Mouse (Mus musculus) megakaryocyte, embryonic 14.5 days (primary cell): ENCODE measurements around the gene Smad1. TPM values are rescaled to one million over a fixed set of nuclear protein-coding genes. Genes with fewer than 3 reads are reported as not detected.

ENCODE experiments used
- H3K27me3 ChIP-seq: replicated peaks from 2 replicates; pipeline ENCODE3; 2012; ENCODE audit warnings: inconsistent platforms
- H3K36me3 ChIP-seq: replicated peaks from 2 replicates; pipeline ENCODE3; 2012; ENCODE audit warnings: low read length, inconsistent platforms, mixed read lengths
- H3K4me1 ChIP-seq: 2 replicates; pipeline ENCODE4 v1.6.1; 2012; ENCODE audit warnings: inconsistent platforms
- H3K4me3 ChIP-seq: replicated peaks from 2 replicates; pipeline ENCODE3; 2012; ENCODE audit warnings: moderate library complexity, mild to moderate bottlenecking, inconsistent platforms
- H3K9me3 ChIP-seq: 2 replicates; pipeline ENCODE4 v1.6.1; 2012; ENCODE audit warnings: inconsistent platforms
- FLI1 ChIP-seq: IDR thresholded peaks from 2 replicates; pipeline ENCODE4 v1.6.1; 2012; ENCODE audit warnings: low read length, inconsistent platforms, mixed read lengths
- GATA1 ChIP-seq: IDR thresholded peaks from 3 replicates; pipeline ENCODE4 v1.6.1; 2012; ENCODE audit warnings: mixed read lengths, low read length, inconsistent platforms, borderline replicate concordance
- polyA plus RNA-seq: library from polyadenylated mRNA; stranded (reverse); fragments of >175 nt; gene quantifications from 2 replicates; pipeline ENCODE4 v1.2.3, GENCODE M21; 2012; ENCODE audit warnings: low replicate concordance; ENCODE audit not compliant: insufficient read depth

Smad1 gene
- polyA plus RNA-seq, 1 experiment, result 8.0 TPM

GRCm38 (mm10) chr8:79289592-79289991, 109.7 kb downstream of the Smad1 start:
- Histone ChIP-seq H3K4me3 (no peak overlapping the region), H3K9me3 (no peaks in the 10 kb centered on the region), H3K4me1 (peaks cover 30% of the 10 kb centered on the region), H3K27me3 (no peaks in the 10 kb centered on the region), H3K36me3 (no peaks in the 10 kb centered on the region)
- TF ChIP-seq FLI1, result no peak
- TF ChIP-seq GATA1, result no peak

GRCm38 (mm10) chr8:79288681-79289080, 110.6 kb downstream of the Smad1 start:
- Histone ChIP-seq H3K9me3 (no peaks in the 10 kb centered on the region), H3K36me3 (peaks cover 2% of the 10 kb centered on the region), H3K27me3 (no peaks in the 10 kb centered on the region), H3K4me1 (peaks cover 29% of the 10 kb centered on the region), H3K4me3 (no peak overlapping the region)
- TF ChIP-seq FLI1 (no peak), GATA1 (no peak)

Other genes with a start within 250 kb of the Smad1 start
- not detected in 2 replicates for gene 1700011L22Rik, start 150.9 kb downstream of the Smad1 start, polyA plus RNA-seq
- 0.57 TPM in 1 of 2 replicates, not detected in the other for gene Mmaa, start 104.6 kb downstream of the Smad1 start, polyA plus RNA-seq
- 0.46 and 0.87 TPM in 2 replicates for gene Otud4, start 240.1 kb upstream of the Smad1 start, polyA plus RNA-seq